Mouse (Mus musculus): ENCODE measurements around the gene Slc7a11. TPM values are rescaled to one million over a fixed set of nuclear protein-coding genes. Genes with fewer than 3 reads are reported as not detected.

Slc7a11 gene
- 0.09 TPM for polyA plus RNA-seq (2017; shearing (Covaris generic))

GRCm38 (mm10) chr3:50443421-50443916 is at the start of gene Slc7a11:
Gene Slc7a11 (minus strand): TSS chr3:50443614.

Data from CD4-positive, CD25-positive, alpha-beta regulatory T cell, adult 9 weeks (primary cell).